Mouse (Mus musculus) layer of hippocampus, adult 18-20 months (tissue): ENCODE measurements around the gene Tead1. TPM values are rescaled to one million over a fixed set of nuclear protein-coding genes. Genes with fewer than 3 reads are reported as not detected.

Source experiments
- DNase-seq, 2 experiments: peaks; one replicate each; pipeline ENCODE4 v3.0.0; 2022; ENCODE audit warnings: low spot score in 2 of 2
- total RNA-seq, 2 experiments: library from RNA; stranded (reverse); gene quantifications; 2 replicates each; pipeline ENCODE4 v1.2.3; 2021

Tead1 gene
- total RNA-seq, 2 experiments from 2014 or later: 22.6 to 25.3 TPM

DNA sequence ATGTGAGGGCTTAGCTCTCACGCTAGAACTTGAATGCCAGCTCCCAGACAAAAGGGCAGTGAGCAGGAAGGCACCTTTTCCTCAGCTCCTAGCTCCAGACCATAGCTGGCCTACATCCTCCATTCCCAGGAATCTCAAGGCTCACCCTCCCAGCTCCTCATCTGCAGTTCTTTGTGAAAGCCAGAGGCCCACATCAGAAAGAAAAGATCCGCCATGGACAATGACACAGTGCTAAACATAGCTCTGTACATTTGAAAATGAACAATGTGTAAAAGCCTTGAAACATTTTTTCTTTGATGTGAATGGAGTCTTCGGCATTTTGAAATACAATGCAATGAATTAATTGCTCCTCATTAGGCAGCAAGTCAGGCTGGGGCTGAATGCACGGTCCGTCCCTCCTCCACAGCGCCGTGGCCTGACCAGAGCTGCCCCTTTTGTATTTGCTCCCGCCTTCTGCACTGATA lies 172.2 kb downstream of the Tead1 start:
- no peak for DNase-seq

DNA sequence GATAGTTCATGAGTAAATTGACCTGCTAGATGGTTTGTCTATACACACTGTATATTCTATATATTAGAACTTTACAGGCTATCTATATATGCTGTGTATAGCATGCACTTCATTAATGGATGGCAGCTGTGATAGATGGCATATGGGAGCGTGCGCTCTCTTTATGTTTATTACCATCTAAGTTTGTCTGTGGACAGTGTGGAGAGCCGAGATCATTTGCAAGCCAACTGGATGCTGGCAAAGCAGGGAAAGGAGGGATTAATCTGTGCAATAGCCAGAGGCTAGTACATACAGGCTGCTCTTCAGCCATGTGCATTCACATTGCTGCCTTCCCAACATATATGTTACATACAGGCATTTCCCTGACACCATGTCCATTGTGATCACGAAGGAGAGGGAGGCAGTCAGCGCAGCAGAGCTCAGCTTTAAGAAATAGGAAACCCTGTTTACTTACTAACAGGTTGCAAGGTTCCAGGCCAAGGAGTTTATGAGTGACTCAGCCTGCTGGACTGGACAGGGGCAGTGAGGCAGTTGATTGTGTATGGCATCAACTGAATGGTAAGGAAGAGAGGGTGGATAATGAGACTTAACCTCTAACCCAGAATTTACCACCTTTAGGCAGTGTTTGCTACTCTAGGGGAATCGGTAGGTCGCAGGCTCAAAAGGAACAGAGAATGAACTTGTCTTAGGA lies 173.2 kb downstream of the Tead1 start:
- DNase-seq: no peak

GRCm38 (mm10) chr7:112853857-112854256 lies 174.7 kb downstream of the Tead1 start:
- DNase-seq: no peak

DNA sequence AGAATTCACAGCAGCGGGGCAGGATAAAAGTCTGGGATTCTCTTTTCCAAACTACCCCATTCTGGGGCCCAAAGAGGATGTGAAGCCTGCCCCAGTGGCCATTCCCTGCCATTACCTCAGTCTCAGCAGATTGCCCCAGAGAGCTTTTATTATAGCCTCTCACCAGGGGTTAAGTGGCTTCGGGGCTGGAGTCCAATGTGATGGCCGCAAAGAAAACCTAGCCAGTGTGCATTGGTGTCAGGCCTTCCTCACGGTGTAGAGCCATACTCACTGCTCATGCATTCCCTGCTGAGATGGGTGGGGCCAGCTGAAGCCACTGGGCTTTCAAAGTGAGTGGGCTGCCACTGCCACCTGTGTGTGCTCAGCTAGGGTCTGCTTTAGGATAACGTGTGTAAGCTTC lies 175.4 kb downstream of the Tead1 start:
- DNase-seq: no peak

DNA sequence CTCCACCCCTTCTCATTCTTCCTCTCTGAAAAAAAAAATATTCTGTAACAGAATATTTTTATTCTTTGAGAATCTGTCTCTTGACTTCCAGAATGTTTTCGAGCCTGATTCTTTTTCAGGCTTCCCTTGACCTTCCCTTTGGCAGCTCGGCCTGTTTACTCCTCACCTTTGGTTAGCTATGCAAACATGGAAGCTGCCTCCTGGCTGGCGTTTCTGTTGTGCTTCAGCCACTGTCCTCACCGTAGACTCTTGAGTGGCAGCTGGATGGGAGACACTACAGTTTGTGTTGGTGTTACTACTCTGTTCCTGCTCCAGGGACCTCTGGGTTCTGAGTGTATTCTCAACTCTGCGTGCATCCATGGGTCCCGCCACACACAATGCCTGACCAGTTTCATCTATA lies 176.3 kb downstream of the Tead1 start:
- no peak for DNase-seq

DNA sequence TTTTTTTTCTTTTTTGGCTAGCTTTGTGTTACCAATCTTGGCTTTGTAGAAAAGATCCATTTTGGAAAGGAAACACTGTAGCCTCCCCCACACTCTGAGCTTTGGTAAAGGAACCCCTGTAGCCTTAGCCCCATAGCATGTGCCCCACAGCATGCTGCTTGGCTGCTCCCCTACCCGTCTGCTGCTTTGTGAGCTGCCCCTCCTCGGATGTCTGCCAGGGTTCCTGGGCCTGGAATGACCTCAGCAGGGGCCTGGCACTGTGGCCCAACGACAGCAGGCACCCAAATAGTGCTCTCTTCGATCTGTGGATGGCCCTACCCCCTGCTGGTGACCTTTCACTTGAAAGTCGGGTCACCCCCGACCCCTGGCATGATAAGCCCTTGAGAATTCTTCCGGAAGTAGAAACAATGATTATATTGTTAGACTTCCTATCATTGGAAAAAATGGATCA lies 177.0 kb downstream of the Tead1 start:
- peak in 1 of 2 experiments; percentile 64 for DNase-seq

DNA sequence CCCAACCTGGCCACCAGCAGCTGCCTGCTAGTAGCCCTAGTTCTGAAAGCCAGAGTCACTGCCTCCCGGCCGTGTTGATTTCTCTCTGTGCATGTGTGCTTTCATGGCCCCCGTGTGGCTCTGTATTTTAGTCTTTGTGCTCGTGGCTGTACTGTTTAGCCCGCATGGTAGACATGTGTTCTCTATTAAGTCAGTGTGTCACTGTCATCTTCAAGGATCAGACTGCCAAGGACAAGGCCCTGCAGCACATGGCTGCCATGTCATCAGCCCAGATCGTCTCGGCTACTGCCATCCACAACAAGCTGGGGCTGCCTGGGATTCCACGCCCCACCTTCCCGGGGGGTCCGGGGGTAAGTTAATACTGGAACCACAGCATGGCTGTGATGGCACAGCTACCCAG lies 177.5 kb downstream of the Tead1 start:
- no peak for DNase-seq

DNA sequence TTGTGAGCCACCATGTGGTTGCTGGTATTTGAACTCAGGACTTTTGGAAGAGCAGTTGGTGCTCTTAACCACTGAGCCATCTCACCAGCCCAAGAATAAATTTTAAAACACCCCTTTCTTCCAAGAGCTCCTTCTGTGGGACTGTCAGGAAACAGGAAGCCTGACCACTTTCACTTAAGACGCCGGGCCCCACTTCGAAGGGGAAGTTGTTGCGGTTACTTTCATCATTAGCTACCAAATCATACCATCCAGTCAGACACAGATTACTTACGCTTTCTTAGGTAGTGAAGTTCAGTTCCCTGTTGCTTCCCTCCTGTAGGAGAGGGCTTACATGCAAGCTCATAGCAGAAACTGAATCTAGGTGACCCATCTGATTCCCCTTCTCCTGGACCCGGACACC lies 180.8 kb downstream of the Tead1 start:
- no peak for DNase-seq

DNA sequence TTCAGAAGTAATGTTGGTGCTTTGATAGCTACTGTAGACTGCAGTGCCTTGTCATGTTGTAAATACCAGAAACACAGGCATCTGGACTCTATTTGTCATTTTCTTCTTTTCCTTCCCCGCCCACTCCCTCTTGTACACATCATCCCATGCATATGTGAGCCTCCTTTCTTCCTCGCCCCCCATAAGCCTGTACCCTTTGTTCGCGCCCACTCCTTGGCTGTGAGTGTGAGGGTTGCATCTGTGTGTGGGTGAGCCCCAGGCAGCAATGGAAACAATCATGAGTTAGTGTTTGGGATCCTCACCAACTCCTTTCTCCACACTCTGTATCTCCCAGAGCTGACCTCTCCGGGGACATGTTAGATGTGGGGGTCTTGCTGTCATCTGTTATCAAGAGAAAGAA lies 183.0 kb downstream of the Tead1 start:
- peak; percentile 88 to 94 for DNase-seq

DNA sequence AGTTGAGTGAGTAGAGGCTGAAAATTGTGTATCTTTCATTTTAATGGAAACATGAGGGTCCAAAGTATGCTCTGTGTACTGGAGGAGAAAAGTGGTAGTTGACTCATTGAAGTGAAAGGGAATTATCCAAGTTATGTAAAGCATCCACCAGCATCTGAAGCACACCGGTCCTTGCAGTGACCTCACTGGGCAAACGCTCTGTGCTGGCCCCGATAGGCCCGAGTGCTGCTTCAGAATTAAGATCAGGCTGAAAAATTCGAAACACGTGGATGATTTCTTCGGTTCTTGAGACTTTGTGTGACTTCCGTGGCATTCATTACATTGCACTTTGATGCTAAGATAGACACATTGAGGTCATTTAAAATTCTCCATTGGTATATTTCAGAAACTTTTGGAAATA lies 185.1 kb downstream of the Tead1 start:
- no peak for DNase-seq

DNA sequence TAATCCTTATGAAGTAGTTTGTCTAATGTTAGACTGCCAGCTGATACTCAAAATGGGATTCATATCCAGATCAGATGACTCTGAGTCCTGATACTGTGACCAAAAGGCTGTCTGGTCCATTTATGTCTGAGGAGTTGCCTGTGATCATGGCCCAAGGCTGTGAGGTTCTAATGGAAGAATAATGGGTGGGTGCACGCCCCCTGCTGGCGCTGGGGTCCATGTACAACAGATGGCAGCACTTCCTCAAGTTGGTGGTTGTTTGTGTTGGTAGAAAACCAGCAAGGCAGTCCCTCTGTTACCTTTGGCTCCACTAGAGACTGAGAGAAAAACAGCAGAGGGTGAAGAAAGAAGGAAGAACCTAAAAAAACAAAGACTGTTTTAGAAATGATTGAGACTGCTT lies 186.6 kb downstream of the Tead1 start:
- DNase-seq: peak; percentile 52 to 82

DNA sequence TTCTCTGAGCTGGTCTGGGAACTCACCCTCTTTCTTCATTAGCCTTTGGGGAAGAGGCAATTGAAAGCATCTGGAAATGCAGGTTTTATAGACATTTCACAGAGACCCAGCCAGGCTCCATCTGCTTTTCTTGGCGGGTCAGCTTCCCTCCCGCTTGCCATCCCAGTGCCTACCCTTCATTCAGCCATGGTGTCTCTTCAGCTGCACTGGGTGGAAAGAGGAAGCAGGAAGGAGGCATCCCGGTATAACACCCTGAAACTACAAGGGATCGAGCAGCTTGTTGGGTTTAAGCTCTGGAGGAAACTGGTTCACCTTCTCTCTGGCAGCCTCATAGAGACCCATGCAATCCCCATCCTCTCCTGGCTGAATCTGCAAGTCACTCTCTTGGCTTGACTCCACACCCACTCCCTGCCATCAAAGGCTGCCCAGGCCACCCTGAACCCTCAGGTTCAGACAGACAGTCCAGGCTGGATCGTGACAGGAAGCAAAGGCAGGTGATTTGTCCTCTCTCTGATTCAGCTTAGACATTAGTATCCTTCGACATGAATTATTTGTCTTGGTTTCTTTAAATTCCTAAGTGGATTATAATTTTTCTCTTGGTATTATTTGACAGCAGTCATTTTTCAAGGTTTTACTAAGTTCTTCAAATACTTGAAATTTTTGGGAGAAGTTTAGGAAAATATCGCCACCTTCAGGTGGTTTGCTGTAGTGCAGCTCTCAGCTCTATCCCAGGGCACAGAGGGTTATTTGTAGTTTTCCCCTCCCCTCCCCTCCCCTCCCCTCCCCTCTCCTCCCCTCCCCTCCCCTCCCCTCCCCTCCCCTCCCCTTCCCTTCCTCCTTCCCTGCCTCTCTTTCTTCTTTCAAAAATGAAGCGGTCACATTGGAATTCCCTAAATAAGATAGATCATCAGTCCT lies 189.7 kb downstream of the Tead1 start:
- DNase-seq: peak; percentile 60 to 82

DNA sequence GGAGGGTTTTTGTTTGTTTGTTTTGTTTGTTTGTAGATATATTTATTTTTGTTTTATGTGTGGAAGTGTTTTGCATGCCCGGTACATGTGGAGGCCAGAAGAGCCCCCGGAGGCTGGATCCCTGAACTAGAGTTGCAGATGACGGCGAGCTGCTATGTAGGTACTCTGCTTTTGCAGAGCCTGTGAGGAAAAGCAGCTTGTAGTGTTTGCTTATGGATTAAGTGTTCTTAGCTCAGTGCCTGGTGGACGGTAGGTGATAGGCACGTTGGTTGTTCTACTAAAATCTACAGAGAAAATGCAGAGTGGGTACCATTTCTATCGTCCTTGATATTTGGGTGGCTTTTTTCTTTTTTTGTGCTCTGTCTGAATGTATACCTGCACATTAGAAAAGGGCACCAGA lies 192.6 kb downstream of the Tead1 start:
- no peak for DNase-seq

- no peak for DNase-seq
These were observed 193.5 kb downstream of the Tead1 start for GRCm38 (mm10) chr7:112872435-112873196.

GRCm38 (mm10) chr7:112876128-112876527 lies 197.0 kb downstream of the Tead1 start:
- DNase-seq: no peak

DNA sequence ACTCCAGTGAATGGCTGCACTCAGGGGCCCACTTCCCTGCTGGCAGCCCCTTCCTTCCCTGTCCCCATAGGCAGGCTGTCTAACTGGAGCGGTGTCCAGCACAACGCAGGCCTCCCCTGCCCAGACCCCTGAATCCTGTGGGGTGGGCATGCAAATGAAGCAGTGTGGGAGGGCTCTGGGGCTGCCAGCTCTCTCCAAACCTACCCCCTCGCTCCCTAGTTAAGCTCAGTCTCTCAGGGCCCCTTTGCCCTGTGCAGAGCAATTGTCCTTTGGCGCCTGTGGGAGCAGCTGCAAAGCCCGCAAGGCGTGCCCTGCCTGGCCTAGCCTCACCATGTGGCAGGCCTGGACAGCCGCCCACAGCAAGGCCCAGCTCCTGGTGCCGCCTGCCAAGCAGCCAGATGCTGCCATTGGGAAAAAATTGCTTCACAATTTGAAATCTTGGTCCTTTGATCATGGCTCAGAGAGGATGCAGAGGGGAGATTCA lies 204.7 kb downstream of the Tead1 start:
- DNase-seq: peak; percentile 65 to 66

DNA sequence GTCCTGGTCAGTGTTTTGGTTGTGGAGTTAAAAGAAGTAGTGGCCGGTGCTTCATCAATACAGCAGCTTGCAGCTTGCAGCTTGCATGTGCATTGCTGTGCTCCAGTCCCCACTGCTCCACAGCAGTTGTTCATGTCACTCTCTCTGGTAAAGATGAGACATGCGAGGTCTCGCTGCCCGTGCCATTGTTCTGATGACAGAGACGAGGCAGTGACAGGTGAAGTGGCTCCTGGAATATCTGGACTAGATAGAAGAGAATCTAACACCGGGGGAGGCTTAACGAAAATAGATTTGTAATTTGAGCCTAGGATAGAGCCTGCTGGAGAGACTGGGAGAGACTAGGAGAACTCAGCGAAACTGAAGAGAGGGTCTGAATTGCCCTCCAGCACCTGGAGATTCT lies 206.4 kb downstream of the Tead1 start:
- DNase-seq: no peak

- DNase-seq: no peak
These were observed 212.8 kb downstream of the Tead1 start for GRCm38 (mm10) chr7:112891883-112892282.

DNA sequence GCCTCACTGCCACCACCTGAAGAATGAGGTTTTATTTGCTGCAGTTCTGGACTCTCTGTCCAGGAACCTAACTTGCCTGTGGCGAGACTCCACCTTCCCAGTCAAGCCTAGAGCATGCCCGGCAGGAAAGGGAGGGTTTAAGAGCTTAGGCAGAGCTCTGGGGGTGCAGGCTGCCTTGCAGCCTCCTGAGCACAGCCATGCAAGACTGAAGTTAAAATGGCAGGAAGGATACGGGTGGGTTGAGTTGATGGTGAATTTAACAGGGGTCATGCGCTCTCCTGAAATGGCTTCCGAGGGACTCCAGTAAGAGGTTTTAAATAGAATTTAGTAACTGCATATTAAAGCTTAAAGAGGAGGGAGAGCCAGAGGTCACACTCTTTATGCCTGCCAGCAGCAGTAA lies 213.5 kb downstream of the Tead1 start:
- DNase-seq: no peak

- no peak for DNase-seq
These were observed 217.2 kb downstream of the Tead1 start for GRCm38 (mm10) chr7:112896363-112896762.

GRCm38 (mm10) chr7:112901710-112902109 lies 222.6 kb downstream of the Tead1 start:
- no peak for DNase-seq
